Mouse (Mus musculus) retina, embryonic 14.5 days (tissue): ENCODE measurements around the gene Bag6.

Experiments
- DNase-seq: peaks from one replicate; pipeline ENCODE4 v3.0.0-alpha.2; 2015; ENCODE audit warnings: low spot score

Bag6 gene

GRCm38 (mm10) chr17:35147922-35148639 is 13.1 kb downstream of the Bag6 start:
- DNase-seq: peak; percentile 13

- no peak for DNase-seq
Measured at GRCm38 (mm10) chr17:35152121-35152520, 17.1 kb downstream of the Bag6 start.

- no peak for DNase-seq
Measured at GRCm38 (mm10) chr17:35153077-35153476, 18.1 kb downstream of the Bag6 start.

GRCm38 (mm10) chr17:35153931-35154330 is 19.0 kb downstream of the Bag6 start:
- no peak for DNase-seq

- no peak for DNase-seq
Measured at GRCm38 (mm10) chr17:35154616-35155015, 19.6 kb downstream of the Bag6 start.

- DNase-seq: no peak
Measured at GRCm38 (mm10) chr17:35155451-35155850, 20.5 kb downstream of the Bag6 start.

- DNase-seq: no peak
Measured at GRCm38 (mm10) chr17:35156461-35157200, 21.7 kb downstream of the Bag6 start.

GRCm38 (mm10) chr17:35157254-35157653 is 22.3 kb downstream of the Bag6 start:
- DNase-seq: no peak

- DNase-seq: no peak
Measured at GRCm38 (mm10) chr17:35157661-35158175, 22.7 kb downstream of the Bag6 start.

GRCm38 (mm10) chr17:35158850-35159593 is 24.0 kb downstream of the Bag6 start:
- no peak for DNase-seq

- DNase-seq: no peak
Measured at GRCm38 (mm10) chr17:35159638-35160037, 24.7 kb downstream of the Bag6 start.

GRCm38 (mm10) chr17:35161421-35161820 is 26.4 kb downstream of the Bag6 start:
- DNase-seq: no peak

- no peak for DNase-seq
Measured at GRCm38 (mm10) chr17:35162121-35162520, 27.1 kb downstream of the Bag6 start.

- no peak for DNase-seq
Measured at GRCm38 (mm10) chr17:35162730-35163129, 27.8 kb downstream of the Bag6 start.

GRCm38 (mm10) chr17:35163326-35164081 is 28.5 kb downstream of the Bag6 start:
- no peak for DNase-seq

- no peak for DNase-seq
Measured at GRCm38 (mm10) chr17:35164218-35164567, 29.2 kb downstream of the Bag6 start.

- DNase-seq: peak; percentile 99
Measured at GRCm38 (mm10) chr17:35164568-35165450, 29.8 kb downstream of the Bag6 start, which contains the start of gene Prrc2a. TSS of gene Prrc2a (minus strand) at chr17:35164897.

- no peak for DNase-seq
Measured at GRCm38 (mm10) chr17:35165451-35166155, 30.6 kb downstream of the Bag6 start.

GRCm38 (mm10) chr17:35166352-35167035 is 31.5 kb downstream of the Bag6 start:
- DNase-seq: peak; percentile 78

- no peak for DNase-seq
Measured at GRCm38 (mm10) chr17:35167794-35168193, 32.8 kb downstream of the Bag6 start.
